Mouse (Mus musculus) testis, adult 2 months (tissue): ENCODE data around the gene C530008M17Rik. TPM values are rescaled to one million over a fixed set of nuclear protein-coding genes. Genes with fewer than 3 reads are reported as not detected.

ENCODE experiments used
- H3K27ac ChIP-seq: fragments of 200-500 bp; 2 replicates; pipeline ENCODE4 v1.5.1; 2012; ENCODE audit warnings: low read depth, low read length; ENCODE audit not compliant: control insufficient read depth, insufficient read depth
- H3K27me3 ChIP-seq: fragments of 200-500 bp; 2 replicates; pipeline ENCODE4 v1.6.1; 2012; ENCODE audit warnings: mild to moderate bottlenecking, low read length, moderate library complexity; ENCODE audit not compliant: control insufficient read depth, insufficient read depth
- H3K36me3 ChIP-seq: fragments of 200-500 bp; 2 replicates; pipeline ENCODE4 v1.6.1; 2012; ENCODE audit warnings: mild to moderate bottlenecking, low read length; ENCODE audit not compliant: control insufficient read depth, insufficient read depth
- H3K4me1 ChIP-seq: fragments of 200-500 bp; 2 replicates; pipeline ENCODE4 v1.6.1; 2012; ENCODE audit warnings: low read length; ENCODE audit not compliant: control insufficient read depth, insufficient read depth
- H3K4me3 ChIP-seq: fragments of 200-500 bp; 2 replicates; pipeline ENCODE4 v1.5.1; 2012; ENCODE audit warnings: low read depth, mild to moderate bottlenecking, low read length, moderate library complexity, mixed read lengths; ENCODE audit not compliant: control insufficient read depth
- CTCF ChIP-seq: fragments of 200-500 bp; IDR thresholded peaks from 2 replicates; pipeline ENCODE4 v1.5.1; 2012; ENCODE audit warnings: low read depth, mild to moderate bottlenecking, inconsistent platforms, low read length, moderate library complexity; ENCODE audit not compliant: control insufficient read depth, insufficient read depth, insufficient replicate concordance
- POLR2A ChIP-seq: fragments of 200-500 bp; IDR thresholded peaks from 2 replicates; pipeline ENCODE4 v1.6.1; 2012; ENCODE audit warnings: low read depth, mild to moderate bottlenecking, inconsistent platforms, low read length, moderate library complexity; ENCODE audit not compliant: control insufficient read depth
- polyA plus RNA-seq: library from polyadenylated mRNA; depleted of rRNA; stranded (reverse); fragments of >200 nt; gene quantifications from 2 replicates; pipeline ENCODE4 v1.2.3, GENCODE M21; 2012

C530008M17Rik gene
- polyA plus RNA-seq, 1 experiment = 187 TPM

- peak overlapping the region; percentile 35 for H3K4me3 ChIP-seq
- peak overlapping the region; percentile 87 for H3K27ac ChIP-seq
- H3K36me3 ChIP-seq = no peaks in the 10 kb centered on the region; the same call in 1 of the 2 replicates
- peaks cover 6% of the 10 kb centered on the region for H3K4me1 ChIP-seq
- H3K27me3 ChIP-seq = no peaks in the 10 kb centered on the region
- TF ChIP-seq POLR2A (no peak), CTCF (no peak)
Measured at GRCm38 (mm10) chr5:76809031-76809430, 152.7 kb downstream of the C530008M17Rik start.

GRCm38 (mm10) chr5:76815035-76815434 lies 158.7 kb downstream of the C530008M17Rik start:
- no peaks in the 10 kb centered on the region for H3K27me3 ChIP-seq
- no peaks in the 10 kb centered on the region; the same call in 1 of the 2 replicates for H3K36me3 ChIP-seq
- H3K27ac ChIP-seq = no peak overlapping the region
- H3K4me1 ChIP-seq = peaks cover 4% of the 10 kb centered on the region
- TF ChIP-seq POLR2A = no peak
- no peak for TF ChIP-seq CTCF
- H3K4me3 ChIP-seq = no peak overlapping the region

GRCm38 (mm10) chr5:76815786-76816455 lies 159.6 kb downstream of the C530008M17Rik start:
- Histone ChIP-seq H3K4me3 (no peak overlapping the region), H3K27me3 (no peaks in the 10 kb centered on the region), H3K4me1 (peaks cover 4% of the 10 kb centered on the region), H3K36me3 (no peaks in the 10 kb centered on the region), H3K27ac (no peak overlapping the region)
- TF ChIP-seq CTCF (no peak), POLR2A (no peak)

- no peaks in the 10 kb centered on the region for H3K36me3 ChIP-seq
- H3K4me1 ChIP-seq = peaks cover 2% of the 10 kb centered on the region; the same call in 1 of the 2 replicates
- no peak for TF ChIP-seq POLR2A
- TF ChIP-seq CTCF = no peak
- H3K4me3 ChIP-seq = no peak overlapping the region
- H3K27ac ChIP-seq = no peak overlapping the region
- no peaks in the 10 kb centered on the region for H3K27me3 ChIP-seq
Measured at GRCm38 (mm10) chr5:76816748-76817147, 160.4 kb downstream of the C530008M17Rik start.

- TF ChIP-seq CTCF (no peak), POLR2A (no peak)
- Histone ChIP-seq H3K4me1 (peaks cover 5% of the 10 kb centered on the region; the same call in 1 of the 2 replicates), H3K27ac (no peak overlapping the region), H3K27me3 (no peaks in the 10 kb centered on the region), H3K36me3 (no peaks in the 10 kb centered on the region), H3K4me3 (no peak overlapping the region)
Measured at GRCm38 (mm10) chr5:76817678-76818077, 161.4 kb downstream of the C530008M17Rik start.

GRCm38 (mm10) chr5:76818807-76819206 lies 162.5 kb downstream of the C530008M17Rik start:
- Histone ChIP-seq H3K27me3 (no peaks in the 10 kb centered on the region), H3K4me3 (no peak overlapping the region), H3K4me1 (peaks cover 5% of the 10 kb centered on the region; the same call in 1 of the 2 replicates), H3K36me3 (no peaks in the 10 kb centered on the region), H3K27ac (no peak overlapping the region)
- TF ChIP-seq CTCF (no peak), POLR2A (no peak)

- Histone ChIP-seq H3K4me1 (peaks cover 5% of the 10 kb centered on the region; the same call in 1 of the 2 replicates), H3K4me3 (no peak overlapping the region), H3K36me3 (no peaks in the 10 kb centered on the region), H3K27ac (no peak overlapping the region), H3K27me3 (no peaks in the 10 kb centered on the region)
- no peak for TF ChIP-seq CTCF
- TF ChIP-seq POLR2A = no peak
Measured at GRCm38 (mm10) chr5:76822097-76822496, 165.8 kb downstream of the C530008M17Rik start.

GRCm38 (mm10) chr5:76828527-76829240 lies 172.4 kb downstream of the C530008M17Rik start:
- Histone ChIP-seq H3K4me1 (no peaks in the 10 kb centered on the region), H3K27ac (no peak overlapping the region), H3K36me3 (no peaks in the 10 kb centered on the region), H3K27me3 (no peaks in the 10 kb centered on the region), H3K4me3 (no peak overlapping the region)
- TF ChIP-seq CTCF (no peak), POLR2A (no peak)
